Mouse (Mus musculus): ENCODE results near the gene Gm13285. TPM values are rescaled to one million over a fixed set of nuclear protein-coding genes. Genes with fewer than 3 reads are reported as not detected.

Gm13285 gene
- polyA plus RNA-seq, 1 experiment, result not detected

GRCm38 (mm10) chr4:88838828-88839227, 39.4 kb downstream of the Gm13285 start:
- no peaks in the 10 kb centered on the region for H3K36me3 ChIP-seq (ENCODE audit: control insufficient read depth, insufficient read depth, low read length, poor library complexity, severe bottlenecking)
- H3K4me3 ChIP-seq (ENCODE audit: low read depth, low read length), result no peak overlapping the region
- no peak overlapping the region for H3K27ac ChIP-seq (ENCODE audit: insufficient read depth, low read length)
- H3K27me3 ChIP-seq (ENCODE audit: control insufficient read depth, insufficient read depth, low read length, poor library complexity, severe bottlenecking), result no peaks in the 10 kb centered on the region
- no peak for TF ChIP-seq CTCF (IDR thresholded peaks at IDR 0.05; ENCODE audit: low read depth, low read length)
- no peak for TF ChIP-seq EP300 (IDR thresholded peaks at IDR 0.05; ENCODE audit: insufficient read depth, low read depth, low read length)
- no peak for TF ChIP-seq POLR2A (IDR thresholded peaks at IDR 0.05; ENCODE audit: insufficient read depth, low read length)
- no peak overlapping the region for H3K9ac ChIP-seq (ENCODE audit: low read depth, poor library complexity, severe bottlenecking)
- H3K4me1 ChIP-seq (ENCODE audit: control insufficient read depth, insufficient read depth, low read length), result no peaks in the 10 kb centered on the region
- H3K9me3 ChIP-seq (replicated peaks; ENCODE audit: control insufficient read depth, insufficient read depth, low read length, poor library complexity, severe bottlenecking), result no peaks in the 10 kb centered on the region

- Histone ChIP-seq H3K4me3 (ENCODE audit: low read depth, low read length) (no peak overlapping the region), H3K9ac (ENCODE audit: low read depth, poor library complexity, severe bottlenecking) (no peak overlapping the region), H3K9me3 (replicated peaks; ENCODE audit: control insufficient read depth, insufficient read depth, low read length, poor library complexity, severe bottlenecking) (no peaks in the 10 kb centered on the region), H3K4me1 (ENCODE audit: control insufficient read depth, insufficient read depth, low read length) (no peaks in the 10 kb centered on the region), H3K27me3 (ENCODE audit: control insufficient read depth, insufficient read depth, low read length, poor library complexity, severe bottlenecking) (no peaks in the 10 kb centered on the region), H3K27ac (ENCODE audit: insufficient read depth, low read length) (no peak overlapping the region), H3K36me3 (ENCODE audit: control insufficient read depth, insufficient read depth, low read length, poor library complexity, severe bottlenecking) (no peaks in the 10 kb centered on the region)
- TF ChIP-seq POLR2A (IDR thresholded peaks at IDR 0.05; ENCODE audit: insufficient read depth, low read length) (no peak), EP300 (IDR thresholded peaks at IDR 0.05; ENCODE audit: insufficient read depth, low read depth, low read length) (no peak), CTCF (IDR thresholded peaks at IDR 0.05; ENCODE audit: low read depth, low read length) (no peak)
Observed at GRCm38 (mm10) chr4:88840058-88840457, 40.6 kb downstream of the Gm13285 start.

GRCm38 (mm10) chr4:88841438-88841911, 42.0 kb downstream of the Gm13285 start, which contains the start of gene Ifna4:
Gene Ifna4 (plus strand): TSS chr4:88841861.
- H3K27ac ChIP-seq (ENCODE audit: insufficient read depth, low read length), result no peak within 1 kb of the TSS

GRCm38 (mm10) chr4:88845334-88845733, 45.9 kb downstream of the Gm13285 start:
- Histone ChIP-seq H3K4me1 (ENCODE audit: control insufficient read depth, insufficient read depth, low read length) (no peaks in the 10 kb centered on the region), H3K36me3 (ENCODE audit: control insufficient read depth, insufficient read depth, low read length, poor library complexity, severe bottlenecking) (no peaks in the 10 kb centered on the region), H3K27me3 (ENCODE audit: control insufficient read depth, insufficient read depth, low read length, poor library complexity, severe bottlenecking) (no peaks in the 10 kb centered on the region), H3K4me3 (ENCODE audit: low read depth, low read length) (no peak overlapping the region), H3K9ac (ENCODE audit: low read depth, poor library complexity, severe bottlenecking) (no peak overlapping the region), H3K9me3 (replicated peaks; ENCODE audit: control insufficient read depth, insufficient read depth, low read length, poor library complexity, severe bottlenecking) (no peaks in the 10 kb centered on the region), H3K27ac (ENCODE audit: insufficient read depth, low read length) (no peak overlapping the region)
- TF ChIP-seq EP300 (IDR thresholded peaks at IDR 0.05; ENCODE audit: insufficient read depth, low read depth, low read length), result no peak
- no peak for TF ChIP-seq CTCF (IDR thresholded peaks at IDR 0.05; ENCODE audit: low read depth, low read length)
- TF ChIP-seq POLR2A (IDR thresholded peaks at IDR 0.05; ENCODE audit: insufficient read depth, low read length), result no peak

More at GRCm38 (mm10) chr4:88841438-88841911, 42.0 kb downstream of the Gm13285 start, which contains the start of gene Ifna4:
- Histone ChIP-seq H3K9me3 (replicated peaks; ENCODE audit: control insufficient read depth, insufficient read depth, low read length, poor library complexity, severe bottlenecking) (no peaks in the 10 kb centered on the region), H3K27me3 (ENCODE audit: control insufficient read depth, insufficient read depth, low read length, poor library complexity, severe bottlenecking) (no peaks in the 10 kb centered on the region), H3K9ac (ENCODE audit: low read depth, poor library complexity, severe bottlenecking) (no peak within 1 kb of the TSS), H3K4me3 (ENCODE audit: low read depth, low read length) (no peak within 1 kb of the TSS), H3K4me1 (ENCODE audit: control insufficient read depth, insufficient read depth, low read length) (no peaks in the 10 kb centered on the region), H3K36me3 (ENCODE audit: control insufficient read depth, insufficient read depth, low read length, poor library complexity, severe bottlenecking) (no peaks in the 10 kb centered on the region)
- TF ChIP-seq CTCF (IDR thresholded peaks at IDR 0.05; ENCODE audit: low read depth, low read length) (no peak), POLR2A (IDR thresholded peaks at IDR 0.05; ENCODE audit: insufficient read depth, low read length) (no peak), EP300 (IDR thresholded peaks at IDR 0.05; ENCODE audit: insufficient read depth, low read depth, low read length) (no peak)

- H3K9ac ChIP-seq (ENCODE audit: low read depth, poor library complexity, severe bottlenecking), result no peak within 1 kb of the TSS
- H3K27me3 ChIP-seq (ENCODE audit: control insufficient read depth, insufficient read depth, low read length, poor library complexity, severe bottlenecking), result no peaks in the 10 kb centered on the region
- no peak within 1 kb of the TSS for H3K4me3 ChIP-seq (ENCODE audit: low read depth, low read length)
- TF ChIP-seq POLR2A (IDR thresholded peaks at IDR 0.05; ENCODE audit: insufficient read depth, low read length) (no peak), CTCF (IDR thresholded peaks at IDR 0.05; ENCODE audit: low read depth, low read length) (no peak), EP300 (IDR thresholded peaks at IDR 0.05; ENCODE audit: insufficient read depth, low read depth, low read length) (no peak)
- no peaks in the 10 kb centered on the region for H3K9me3 ChIP-seq (replicated peaks; ENCODE audit: control insufficient read depth, insufficient read depth, low read length, poor library complexity, severe bottlenecking)
- no peaks in the 10 kb centered on the region for H3K36me3 ChIP-seq (ENCODE audit: control insufficient read depth, insufficient read depth, low read length, poor library complexity, severe bottlenecking)
- H3K27ac ChIP-seq (ENCODE audit: insufficient read depth, low read length), result no peak within 1 kb of the TSS
- H3K4me1 ChIP-seq (ENCODE audit: control insufficient read depth, insufficient read depth, low read length), result no peaks in the 10 kb centered on the region
Observed at GRCm38 (mm10) chr4:88849698-88850097, 50.2 kb downstream of the Gm13285 start, which contains the start of gene Ifna1. Gene Ifna1 (plus strand): TSS chr4:88850087.

Other genes with a start within 250 kb of the Gm13285 start
- gene Ifna15, start 241.4 kb upstream of the Gm13285 start, polyA plus RNA-seq (2011; ENCODE audit: insufficient read depth, insufficient read length, low read depth, missing spikeins), result not detected in 2 replicates
- gene Ifna14, start 227.9 kb upstream of the Gm13285 start, polyA plus RNA-seq (2011; ENCODE audit: insufficient read depth, insufficient read length, low read depth, missing spikeins), result not detected in 2 replicates
- not detected in 2 replicates for gene Ifna9, start 207.3 kb upstream of the Gm13285 start, polyA plus RNA-seq (2011; ENCODE audit: insufficient read depth, insufficient read length, low read depth, missing spikeins)
- gene Ifna12, start 196.3 kb upstream of the Gm13285 start, polyA plus RNA-seq (2011; ENCODE audit: insufficient read depth, insufficient read length, low read depth, missing spikeins), result not detected in 2 replicates
- not detected in 2 replicates for gene C87499, start 165.3 kb upstream of the Gm13285 start, polyA plus RNA-seq (2011; ENCODE audit: insufficient read depth, insufficient read length, low read depth, missing spikeins)
- not detected in 2 replicates for gene Ifna13, start 155.2 kb upstream of the Gm13285 start, polyA plus RNA-seq (2011; ENCODE audit: insufficient read depth, insufficient read length, low read depth, missing spikeins)
- not detected in 2 replicates for gene Ifna16, start 122.7 kb upstream of the Gm13285 start, polyA plus RNA-seq (2011; ENCODE audit: insufficient read depth, insufficient read length, low read depth, missing spikeins)
- not detected in 2 replicates for gene Ifna2, start 115.8 kb upstream of the Gm13285 start, polyA plus RNA-seq (2011; ENCODE audit: insufficient read depth, insufficient read length, low read depth, missing spikeins)
- not detected in 2 replicates for gene Ifnab, start 108.3 kb upstream of the Gm13285 start, polyA plus RNA-seq (2011; ENCODE audit: insufficient read depth, insufficient read length, low read depth, missing spikeins)
- not detected in 2 replicates for gene Gm26566, start 77.9 kb upstream of the Gm13285 start, polyA plus RNA-seq (2011; ENCODE audit: insufficient read depth, insufficient read length, low read depth, missing spikeins)
- 79.5 and 83.1 TPM in 2 replicates for gene Klhl9, start 77.2 kb upstream of the Gm13285 start, polyA plus RNA-seq (2011; ENCODE audit: insufficient read depth, insufficient read length, low read depth, missing spikeins)
- gene Gm13271, start 44.8 kb upstream of the Gm13285 start, polyA plus RNA-seq (2011; ENCODE audit: insufficient read depth, insufficient read length, low read depth, missing spikeins), result not detected in 2 replicates
- gene Gm13283, start 39.5 kb upstream of the Gm13285 start, polyA plus RNA-seq (2011; ENCODE audit: insufficient read depth, insufficient read length, low read depth, missing spikeins), result not detected in 2 replicates
- not detected in 2 replicates for gene Gm13290, start 25.8 kb upstream of the Gm13285 start, polyA plus RNA-seq (2011; ENCODE audit: insufficient read depth, insufficient read length, low read depth, missing spikeins)
- not detected in 2 replicates for gene Gm13289, start 22.7 kb upstream of the Gm13285 start, polyA plus RNA-seq (2011; ENCODE audit: insufficient read depth, insufficient read length, low read depth, missing spikeins)
- gene Gm13272, start 19.8 kb upstream of the Gm13285 start, polyA plus RNA-seq (2011; ENCODE audit: insufficient read depth, insufficient read length, low read depth, missing spikeins), result not detected in 2 replicates
- not detected in 2 replicates for gene Ifnz, start 17.5 kb upstream of the Gm13285 start, polyA plus RNA-seq (2011; ENCODE audit: insufficient read depth, insufficient read length, low read depth, missing spikeins)
- gene Gm13276, start 14.0 kb upstream of the Gm13285 start, polyA plus RNA-seq (2011; ENCODE audit: insufficient read depth, insufficient read length, low read depth, missing spikeins), result not detected in 2 replicates
- gene Gm13277, start 11.0 kb upstream of the Gm13285 start, polyA plus RNA-seq (2011; ENCODE audit: insufficient read depth, insufficient read length, low read depth, missing spikeins), result not detected in 2 replicates
- gene Gm13278, start 8.1 kb upstream of the Gm13285 start, polyA plus RNA-seq (2011; ENCODE audit: insufficient read depth, insufficient read length, low read depth, missing spikeins), result not detected in 2 replicates
- gene Gm13275, start 5.2 kb upstream of the Gm13285 start, polyA plus RNA-seq (2011; ENCODE audit: insufficient read depth, insufficient read length, low read depth, missing spikeins), result not detected in 2 replicates
- not detected in 2 replicates for gene Gm13279, start 2.3 kb upstream of the Gm13285 start, polyA plus RNA-seq (2011; ENCODE audit: insufficient read depth, insufficient read length, low read depth, missing spikeins)
- not detected in 2 replicates for gene Gm13287, start 3.6 kb downstream of the Gm13285 start, polyA plus RNA-seq (2011; ENCODE audit: insufficient read depth, insufficient read length, low read depth, missing spikeins)
- gene Gm13288, start 5.9 kb downstream of the Gm13285 start, polyA plus RNA-seq (2011; ENCODE audit: insufficient read depth, insufficient read length, low read depth, missing spikeins), result not detected in 2 replicates
- gene Ifna7, start 16.6 kb downstream of the Gm13285 start, polyA plus RNA-seq (2011; ENCODE audit: insufficient read depth, insufficient read length, low read depth, missing spikeins), result not detected in 2 replicates
- gene Ifna11, start 20.3 kb downstream of the Gm13285 start, polyA plus RNA-seq (2011; ENCODE audit: insufficient read depth, insufficient read length, low read depth, missing spikeins), result not detected in 2 replicates
- gene Ifna6, start 27.8 kb downstream of the Gm13285 start, polyA plus RNA-seq (2011; ENCODE audit: insufficient read depth, insufficient read length, low read depth, missing spikeins), result not detected in 2 replicates
- gene Ifna5, start 35.9 kb downstream of the Gm13285 start, polyA plus RNA-seq (2011; ENCODE audit: insufficient read depth, insufficient read length, low read depth, missing spikeins), result not detected in 2 replicates
- not detected in 2 replicates for gene Ifna4, start 42.2 kb downstream of the Gm13285 start, polyA plus RNA-seq (2011; ENCODE audit: insufficient read depth, insufficient read length, low read depth, missing spikeins)
- not detected in 2 replicates for gene Ifna1, start 50.4 kb downstream of the Gm13285 start, polyA plus RNA-seq (2011; ENCODE audit: insufficient read depth, insufficient read length, low read depth, missing spikeins)
- gene Ifne, start 80.5 kb downstream of the Gm13285 start, polyA plus RNA-seq (2011; ENCODE audit: insufficient read depth, insufficient read length, low read depth, missing spikeins), result not detected in 2 replicates